Mouse (Mus musculus) liver, embryonic 13.5 days (tissue): ENCODE measurements around the gene Zfp423. TPM values are rescaled to one million over a fixed set of nuclear protein-coding genes. Genes with fewer than 3 reads are reported as not detected.
"Not testable (repeated sequence)": the region's sequence is repeated elsewhere in the genome, so short reads cannot be mapped to it uniquely, and the experiment has no call there.

Experiments
- ATAC-seq: fragments of 200-750 bp; cut with Nextera tagmentation; 2 replicates; pipeline ENCODE4 v1.8.0; 2017; ENCODE audit warnings: low read depth, mild to moderate bottlenecking, moderate number of reproducible peaks, moderate library complexity
- DNase-seq: peaks from one replicate; pipeline ENCODE4 v3.0.0; 2022
- H3K27ac ChIP-seq: fragments of 300-500 bp; sonication (generic); 2 replicates; pipeline ENCODE4 v1.5.1; 2015; ENCODE audit warnings: moderate library complexity, mild to moderate bottlenecking, inconsistent platforms
- H3K27me3 ChIP-seq: fragments of 300-500 bp; sonication (generic); 2 replicates; pipeline ENCODE4 v1.6.1; 2015; ENCODE audit warnings: mild to moderate bottlenecking, inconsistent platforms
- H3K36me3 ChIP-seq: fragments of 300-500 bp; sonication (generic); 2 replicates; pipeline ENCODE4 v1.6.1; 2015; ENCODE audit warnings: mild to moderate bottlenecking, inconsistent platforms
- H3K4me1 ChIP-seq: fragments of 300-500 bp; sonication (generic); replicated peaks from 2 replicates; pipeline ENCODE4 v1.6.1; 2015; ENCODE audit warnings: inconsistent platforms
- H3K4me2 ChIP-seq: fragments of 300-500 bp; sonication (generic); 2 replicates; pipeline ENCODE4 v1.6.1; 2015; ENCODE audit warnings: inconsistent platforms, mild to moderate bottlenecking, moderate library complexity
- H3K4me3 ChIP-seq: fragments of 300-500 bp; sonication (generic); replicated peaks from 2 replicates; pipeline ENCODE4 v1.5.1; 2015; ENCODE audit warnings: mild to moderate bottlenecking, inconsistent platforms
- H3K9ac ChIP-seq: fragments of 300-500 bp; sonication (generic); 2 replicates; pipeline ENCODE4 v1.6.1; 2015; ENCODE audit warnings: mild to moderate bottlenecking, inconsistent platforms
- H3K9me3 ChIP-seq: fragments of 300-500 bp; sonication (generic); replicated peaks from 2 replicates; pipeline ENCODE4 v1.6.1; 2016; ENCODE audit warnings: inconsistent platforms
- WGBS: fragments of 180-500 bp; shearing (Covaris S2); methylation state at CpG from one replicate; pipeline ENCODE4 v1.1.7; 2015; ENCODE audit not compliant: insufficient replicate concordance; 5-methylcytosine and 5-hydroxymethylcytosine counted together
- polyA plus RNA-seq: library from polyadenylated mRNA; unstranded; fragments of >200 nt; fragmentation: Nextera tagmentation; extraction: Ambion mirVana; gene quantifications from 2 replicates; pipeline ENCODE4 v1.2.1, GENCODE M21; 2015

Gene Zfp423
- polyA plus RNA-seq, 1 experiment from 2014 or later: 0.69 TPM

- Histone ChIP-seq H3K27me3 (no peaks in the 10 kb centered on the region), H3K27ac (no peak overlapping the region), H3K4me3 (no peak overlapping the region), H3K4me1 (no peaks in the 10 kb centered on the region), H3K9ac (no peak overlapping the region), H3K36me3 (no peaks in the 10 kb centered on the region), H3K4me2 (no peak overlapping the region), H3K9me3 (no peaks in the 10 kb centered on the region)
- 36% methylated on average over 5 of the region's 5 CpGs for WGBS
- DNase-seq (no peak), ATAC-seq (no peak)
Observed at GRCm38 (mm10) chr8:87861718-87862117, 97.7 kb downstream of the Zfp423 start.

GRCm38 (mm10) chr8:87860905-87861304, 98.5 kb downstream of the Zfp423 start:
- no peak overlapping the region for H3K9ac ChIP-seq
- no peak overlapping the region for H3K4me3 ChIP-seq
- no peak for ATAC-seq
- H3K4me2 ChIP-seq: no peak overlapping the region
- 70% methylated on average over 6 of the region's 6 CpGs for WGBS
- H3K4me1 ChIP-seq: no peaks in the 10 kb centered on the region
- H3K9me3 ChIP-seq: no peaks in the 10 kb centered on the region
- H3K36me3 ChIP-seq: no peaks in the 10 kb centered on the region
- H3K27ac ChIP-seq: no peak overlapping the region
- no peaks in the 10 kb centered on the region for H3K27me3 ChIP-seq
- no peak for DNase-seq

- H3K9ac ChIP-seq: no peak overlapping the region
- WGBS: 45% methylated on average over 3 of the region's 3 CpGs
Observed at GRCm38 (mm10) chr8:87851871-87852270, 107.5 kb downstream of the Zfp423 start.

GRCm38 (mm10) chr8:87851380-87851779, 108.0 kb downstream of the Zfp423 start:
- H3K4me3 ChIP-seq: no peak overlapping the region
- no peaks in the 10 kb centered on the region for H3K36me3 ChIP-seq
- no peak overlapping the region for H3K27ac ChIP-seq
- ATAC-seq (no peak), DNase-seq (no peak)
- no peaks in the 10 kb centered on the region for H3K9me3 ChIP-seq
- no peaks in the 10 kb centered on the region for H3K4me1 ChIP-seq
- 56% methylated on average over 5 of the region's 5 CpGs for WGBS
- no peaks in the 10 kb centered on the region for H3K27me3 ChIP-seq
- H3K4me2 ChIP-seq: no peak overlapping the region
- no peak overlapping the region for H3K9ac ChIP-seq

More at GRCm38 (mm10) chr8:87851871-87852270, 107.5 kb downstream of the Zfp423 start:
- Histone ChIP-seq H3K27me3 (no peaks in the 10 kb centered on the region), H3K4me1 (no peaks in the 10 kb centered on the region), H3K27ac (no peak overlapping the region), H3K4me2 (no peak overlapping the region), H3K9me3 (no peaks in the 10 kb centered on the region), H3K4me3 (no peak overlapping the region), H3K36me3 (no peaks in the 10 kb centered on the region)
- no peak for ATAC-seq
- no peak for DNase-seq

- H3K27me3 ChIP-seq: no peaks in the 10 kb centered on the region
- no peak overlapping the region for H3K27ac ChIP-seq
- 68% methylated on average over 5 of the region's 5 CpGs for WGBS
- no peaks in the 10 kb centered on the region for H3K36me3 ChIP-seq
- no peak for ATAC-seq
- H3K9ac ChIP-seq: no peak overlapping the region
- H3K4me2 ChIP-seq: no peak overlapping the region
- H3K9me3 ChIP-seq: no peaks in the 10 kb centered on the region
- H3K4me1 ChIP-seq: no peaks in the 10 kb centered on the region
- DNase-seq: no peak
- no peak overlapping the region for H3K4me3 ChIP-seq
Observed at GRCm38 (mm10) chr8:87848836-87849235, 110.6 kb downstream of the Zfp423 start.

- H3K27me3 ChIP-seq: no peaks in the 10 kb centered on the region
- no peaks in the 10 kb centered on the region for H3K9me3 ChIP-seq
- 78% methylated on average over 6 of the region's 6 CpGs for WGBS
- DNase-seq (no peak), ATAC-seq (no peak)
- no peak overlapping the region for H3K9ac ChIP-seq
- H3K36me3 ChIP-seq: no peaks in the 10 kb centered on the region
- H3K4me3 ChIP-seq: no peak overlapping the region
- H3K4me2 ChIP-seq: no peak overlapping the region
- no peak overlapping the region for H3K27ac ChIP-seq
- no peaks in the 10 kb centered on the region for H3K4me1 ChIP-seq
Observed at GRCm38 (mm10) chr8:87847796-87848195, 111.6 kb downstream of the Zfp423 start.

- not testable (repeated sequence) for H3K36me3 ChIP-seq, H3K9ac ChIP-seq, H3K9me3 ChIP-seq, DNase-seq, H3K27me3 ChIP-seq, H3K27ac ChIP-seq, H3K4me3 ChIP-seq, ATAC-seq, H3K4me1 ChIP-seq, H3K4me2 ChIP-seq
- WGBS: 80% methylated on average over 11 of the region's 11 CpGs
Observed at GRCm38 (mm10) chr8:87842096-87842495, 117.3 kb downstream of the Zfp423 start.

- Histone ChIP-seq H3K27ac (no peak overlapping the region), H3K4me2 (no peak overlapping the region), H3K4me3 (no peak overlapping the region), H3K9ac (no peak overlapping the region), H3K36me3 (no peaks in the 10 kb centered on the region), H3K9me3 (no peaks in the 10 kb centered on the region), H3K4me1 (peaks cover 4% of the 10 kb centered on the region; the same call in 1 of the 2 replicates), H3K27me3 (no peaks in the 10 kb centered on the region)
- DNase-seq (no peak), ATAC-seq (no peak)
- 47% methylated on average over 5 of the region's 6 CpGs for WGBS
Observed at GRCm38 (mm10) chr8:87837266-87837665, 122.1 kb downstream of the Zfp423 start.

- Histone ChIP-seq H3K4me1 (peaks cover 4% of the 10 kb centered on the region; the same call in 1 of the 2 replicates), H3K4me3 (no peak overlapping the region), H3K9me3 (no peaks in the 10 kb centered on the region), H3K36me3 (no peaks in the 10 kb centered on the region), H3K27me3 (no peaks in the 10 kb centered on the region; the same call in 1 of the 2 replicates), H3K27ac (no peak overlapping the region), H3K4me2 (no peak overlapping the region), H3K9ac (no peak overlapping the region)
- DNase-seq: no peak
- WGBS: 60% methylated on average over 16 of the region's 16 CpGs
- ATAC-seq: no peak
Observed at GRCm38 (mm10) chr8:87836866-87837265, 122.5 kb downstream of the Zfp423 start.

- WGBS: 28% methylated on average over 7 of the region's 7 CpGs
- no peaks in the 10 kb centered on the region for H3K9me3 ChIP-seq
- no peaks in the 10 kb centered on the region; the same call in 1 of the 2 replicates for H3K27me3 ChIP-seq
- H3K36me3 ChIP-seq: no peaks in the 10 kb centered on the region
- ATAC-seq (no peak), DNase-seq (no peak)
- H3K9ac ChIP-seq: no peak overlapping the region
- no peak overlapping the region for H3K4me2 ChIP-seq
- no peak overlapping the region for H3K4me3 ChIP-seq
- peaks cover 4% of the 10 kb centered on the region for H3K4me1 ChIP-seq
- no peak overlapping the region for H3K27ac ChIP-seq
Observed at GRCm38 (mm10) chr8:87835924-87836323, 123.5 kb downstream of the Zfp423 start.

- Histone ChIP-seq H3K4me1 (peaks cover 4% of the 10 kb centered on the region), H3K9me3 (no peaks in the 10 kb centered on the region), H3K9ac (no peak overlapping the region), H3K27me3 (no peaks in the 10 kb centered on the region; the same call in 1 of the 2 replicates), H3K27ac (no peak overlapping the region), H3K4me2 (no peak overlapping the region), H3K36me3 (no peaks in the 10 kb centered on the region), H3K4me3 (no peak overlapping the region)
- ATAC-seq (no peak), DNase-seq (no peak)
- WGBS: 22% methylated on average over 11 of the region's 11 CpGs
Observed at GRCm38 (mm10) chr8:87835411-87835821, 124.0 kb downstream of the Zfp423 start.

GRCm38 (mm10) chr8:87834656-87835055, 124.7 kb downstream of the Zfp423 start:
- Histone ChIP-seq H3K27me3 (no peaks in the 10 kb centered on the region; the same call in 1 of the 2 replicates), H3K36me3 (no peaks in the 10 kb centered on the region), H3K9ac (no peak overlapping the region), H3K4me2 (no peak overlapping the region), H3K4me1 (peaks cover 4% of the 10 kb centered on the region), H3K27ac (no peak overlapping the region), H3K9me3 (no peaks in the 10 kb centered on the region), H3K4me3 (no peak overlapping the region)
- ATAC-seq (no peak), DNase-seq (no peak)
- 28% methylated on average over 5 of the region's 5 CpGs for WGBS
